Mouse (Mus musculus) urinary bladder, adult 18-20 months (tissue): ENCODE data around the gene Prune2.
"Not testable (repeated sequence)": the region's sequence is repeated elsewhere in the genome, so short reads cannot be mapped to it uniquely, and the experiment has no call there.

Experiments
- DNase-seq, 2 experiments: peaks; one replicate each; pipeline ENCODE4 v3.0.0; 2022; ENCODE audit warnings: low spot score in 2 of 2, mixed read lengths in 2 of 2

The Prune2 gene

GRCm38 (mm10) chr19:17174501-17174900 is 218.6 kb downstream of the Prune2 start:
- not testable (repeated sequence) for DNase-seq

GRCm38 (mm10) chr19:17180506-17180905 is 224.6 kb downstream of the Prune2 start:
- DNase-seq = no peak

GRCm38 (mm10) chr19:17194730-17195129 is 238.8 kb downstream of the Prune2 start:
- DNase-seq = no peak

GRCm38 (mm10) chr19:17199059-17199458 is 243.1 kb downstream of the Prune2 start:
- no peak for DNase-seq

DNA sequence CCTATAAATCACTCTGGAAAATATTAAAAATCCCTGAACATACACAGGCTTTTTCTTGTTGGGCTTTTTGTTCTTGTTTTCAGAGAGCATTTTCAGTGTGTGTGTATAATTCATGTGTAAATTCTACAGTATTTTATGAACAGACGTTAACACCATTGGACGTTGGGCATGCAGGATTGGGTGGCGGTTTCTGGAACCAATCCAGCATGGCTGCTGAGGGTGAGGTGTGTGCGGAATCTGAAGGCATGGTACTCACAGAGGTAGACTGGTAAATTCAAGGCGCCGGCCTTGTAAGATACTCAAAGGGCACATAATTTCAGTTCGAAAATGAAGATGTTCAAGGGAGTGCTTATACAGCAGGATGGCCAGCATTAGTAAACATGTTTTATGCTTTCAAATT is 251.2 kb downstream of the Prune2 start:
- no peak for DNase-seq

GRCm38 (mm10) chr19:17210541-17210940 is 254.6 kb downstream of the Prune2 start:
- no peak for DNase-seq

DNA sequence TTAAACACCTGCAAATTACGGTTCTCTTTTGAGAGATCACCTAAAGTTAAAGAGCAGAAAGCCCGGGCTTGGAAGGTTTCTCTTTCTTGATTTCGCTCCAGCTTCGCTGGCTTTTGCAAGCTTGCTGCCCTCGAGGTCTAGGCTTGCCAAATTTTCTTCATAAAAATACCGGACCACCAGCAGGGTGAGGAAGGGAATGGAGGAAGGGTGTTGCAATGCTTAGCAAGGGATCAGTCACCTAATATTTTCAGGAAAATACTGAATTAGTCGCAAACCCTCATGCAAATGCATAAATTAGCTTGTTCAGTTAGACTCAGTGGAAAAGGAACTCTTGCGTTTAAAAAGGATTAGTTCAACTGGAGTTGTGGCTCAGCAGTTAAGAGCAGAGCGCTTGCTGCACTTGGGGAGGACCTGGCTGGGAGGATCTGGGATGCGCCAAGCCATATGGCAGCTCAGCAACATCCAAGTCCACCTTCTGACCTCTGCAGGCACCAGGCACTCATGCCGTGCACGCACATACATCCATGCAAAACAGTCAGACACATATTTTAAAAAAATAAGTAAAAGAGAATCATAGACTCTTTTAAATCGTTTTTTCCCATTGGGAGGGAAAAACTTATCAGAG is 259.1 kb downstream of the Prune2 start:
- DNase-seq = no peak

DNA sequence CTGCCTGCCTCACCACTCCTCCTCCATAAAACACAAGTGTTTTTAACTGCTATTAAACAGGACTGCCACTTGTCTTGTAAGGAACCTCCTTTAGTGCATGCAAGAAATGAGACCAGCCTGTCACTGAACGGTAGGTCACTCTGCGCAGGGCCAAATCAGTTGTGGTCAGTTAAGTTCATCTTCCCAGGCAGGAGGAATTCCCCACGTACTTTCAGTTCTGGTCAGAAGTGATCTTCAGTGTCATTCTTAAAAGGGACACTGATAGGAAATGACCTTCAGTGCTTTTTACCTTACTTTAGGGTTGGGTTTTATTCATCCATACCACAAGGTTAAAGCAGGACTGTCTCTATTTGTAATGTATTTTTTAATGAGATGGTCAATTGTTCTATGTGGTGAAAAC is 262.3 kb downstream of the Prune2 start:
- DNase-seq = no peak

DNA sequence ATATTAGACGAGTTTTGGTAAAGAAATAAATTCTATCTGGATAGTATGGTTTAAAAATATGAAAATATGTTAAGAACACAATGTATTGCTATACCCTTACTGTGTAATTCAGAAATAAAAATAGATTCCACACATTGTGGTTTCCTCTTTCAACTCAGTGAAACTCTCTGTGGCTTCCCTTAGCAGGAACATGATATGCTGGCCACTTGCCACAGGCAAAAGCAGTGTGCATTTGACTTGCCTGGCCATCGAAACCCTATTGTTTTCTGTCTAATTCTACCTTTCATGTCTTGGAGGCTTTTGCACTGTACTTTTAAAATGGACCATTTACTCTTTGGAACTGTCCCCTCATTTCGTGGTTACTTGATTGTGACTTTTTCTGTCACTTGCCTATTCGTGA is 267.9 kb downstream of the Prune2 start:
- DNase-seq = no peak

- no peak for DNase-seq
Observed at GRCm38 (mm10) chr19:17225570-17226083, 269.7 kb downstream of the Prune2 start.

DNA sequence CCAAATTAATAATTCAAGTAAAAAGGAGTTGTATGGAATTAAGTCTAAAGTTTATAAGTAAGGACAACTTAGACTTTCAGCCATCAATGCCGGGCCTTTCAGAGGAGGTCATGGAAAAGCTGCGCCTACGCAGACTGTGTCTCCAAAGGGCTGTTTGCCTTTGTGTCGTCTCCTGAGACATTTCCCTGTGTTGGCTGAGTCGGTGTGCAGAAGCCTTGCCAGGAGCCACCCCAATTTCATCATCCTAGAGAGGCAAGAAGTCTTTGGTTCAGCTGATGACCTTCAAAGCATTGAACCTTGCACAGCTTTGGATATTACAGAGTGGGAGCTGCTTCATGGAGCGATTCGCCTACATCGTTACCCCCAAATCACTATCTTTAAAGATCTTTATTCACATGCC is 270.2 kb downstream of the Prune2 start:
- DNase-seq = no peak

- no peak for DNase-seq
Observed at GRCm38 (mm10) chr19:17230013-17230412, 274.1 kb downstream of the Prune2 start.

DNA sequence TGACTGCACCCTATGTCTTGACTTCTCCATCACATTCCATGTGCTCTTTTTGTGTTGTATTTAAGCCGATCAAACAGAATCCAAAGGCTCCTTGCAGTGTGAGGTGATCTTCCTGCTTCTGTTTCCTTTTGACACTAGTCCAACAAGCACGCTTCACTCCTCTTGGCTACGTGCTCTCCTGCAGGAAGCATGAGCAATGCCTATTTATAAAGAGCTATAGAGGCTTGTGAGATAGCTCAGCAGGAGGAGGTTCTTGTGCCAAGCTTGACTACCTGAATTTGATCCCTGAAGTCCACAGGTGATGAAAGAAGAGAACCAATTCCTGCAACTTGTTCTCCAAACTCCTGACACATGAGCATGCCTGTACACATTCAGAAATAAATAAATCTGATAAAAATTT is 282.6 kb downstream of the Prune2 start:
- DNase-seq = no peak

DNA sequence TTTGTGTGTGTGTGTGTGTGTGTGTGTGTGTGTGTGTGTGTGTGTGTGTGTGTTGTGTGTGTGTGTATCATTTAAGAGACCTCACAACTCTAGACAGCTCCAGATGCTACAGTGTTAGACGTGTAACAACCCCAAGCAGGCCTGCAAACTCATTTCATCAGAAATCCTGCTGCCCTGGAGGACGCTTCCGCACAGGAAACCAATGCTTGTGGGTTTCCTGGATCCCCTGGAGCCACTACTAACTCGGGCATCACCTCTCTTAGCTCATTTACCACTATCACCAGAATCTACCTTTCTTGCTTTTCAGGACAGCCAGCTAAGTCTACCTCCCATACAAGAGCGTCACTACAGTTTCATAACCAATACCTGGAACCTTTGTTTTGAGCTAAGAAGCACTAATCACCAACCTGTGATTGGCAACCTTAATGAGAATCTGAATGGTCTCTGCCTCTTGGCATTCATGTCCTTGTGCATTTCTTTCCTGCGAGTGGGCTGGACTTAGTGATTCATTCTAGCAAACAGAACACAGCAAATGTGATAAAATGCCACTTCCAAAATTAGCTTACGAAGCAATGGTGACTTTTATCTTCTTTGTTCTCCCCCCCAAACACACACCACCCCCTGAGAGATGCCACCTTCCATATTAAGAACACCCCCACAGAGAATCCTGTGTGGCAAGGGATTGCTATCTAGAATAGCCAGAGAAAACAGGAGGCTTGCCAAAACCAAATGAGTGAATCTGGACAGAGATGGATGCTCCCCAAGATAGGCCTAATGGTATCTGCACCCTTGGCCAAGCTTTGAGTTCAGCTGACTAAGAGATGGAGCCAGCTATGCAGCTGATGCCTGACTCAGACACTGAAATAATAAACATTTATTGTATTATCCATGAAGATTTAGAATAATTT is 284.5 kb downstream of the Prune2 start:
- no peak for DNase-seq

DNA sequence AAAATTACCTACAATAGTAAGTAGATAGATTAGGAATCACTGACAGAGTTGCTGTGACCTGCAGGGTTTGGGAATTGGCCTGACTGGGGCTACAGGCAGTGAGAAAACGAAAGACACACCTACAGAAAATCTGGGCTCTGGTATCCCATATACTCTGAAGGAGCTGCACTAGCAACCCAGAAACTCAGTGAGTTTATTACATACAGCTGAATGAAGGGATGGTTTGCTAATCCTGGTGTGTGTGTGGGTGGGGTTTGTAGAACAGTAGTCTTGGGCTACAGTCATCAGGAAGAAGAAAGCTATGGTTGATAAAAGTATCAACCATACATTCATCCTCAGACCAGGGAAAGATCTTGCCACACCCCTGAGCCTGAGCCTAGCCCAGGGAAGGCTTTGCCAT is 285.3 kb downstream of the Prune2 start:
- no peak for DNase-seq

- DNase-seq = no peak
Observed at GRCm38 (mm10) chr19:17242962-17243361, 287.0 kb downstream of the Prune2 start.

- DNase-seq = no peak
Observed at GRCm38 (mm10) chr19:17244544-17244943, 288.6 kb downstream of the Prune2 start.

- no peak for DNase-seq
Observed at GRCm38 (mm10) chr19:17247352-17247925, 291.5 kb downstream of the Prune2 start.

DNA sequence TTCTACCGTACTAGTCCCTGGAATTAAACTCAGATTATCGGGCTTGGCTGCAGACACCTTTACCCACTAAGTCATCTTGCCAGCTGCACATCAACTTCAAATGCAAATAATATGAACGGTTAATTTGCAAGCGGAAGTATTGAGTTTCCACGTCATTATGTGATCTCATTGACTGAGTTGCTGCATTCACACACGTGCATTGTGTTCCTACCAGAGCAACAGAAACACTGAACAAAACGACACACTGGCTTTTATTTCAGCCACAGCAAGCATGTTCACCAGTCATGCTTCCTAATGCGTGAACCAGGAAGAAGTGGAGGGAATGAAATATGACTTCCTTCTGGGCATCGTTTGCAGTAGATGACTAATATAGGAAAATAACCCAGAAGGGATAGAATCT is 293.8 kb downstream of the Prune2 start:
- no peak for DNase-seq

- DNase-seq = no peak
Observed at GRCm38 (mm10) chr19:17250801-17251200, 294.9 kb downstream of the Prune2 start.

- DNase-seq = no peak
Observed at GRCm38 (mm10) chr19:17251453-17251852, 295.5 kb downstream of the Prune2 start.

DNA sequence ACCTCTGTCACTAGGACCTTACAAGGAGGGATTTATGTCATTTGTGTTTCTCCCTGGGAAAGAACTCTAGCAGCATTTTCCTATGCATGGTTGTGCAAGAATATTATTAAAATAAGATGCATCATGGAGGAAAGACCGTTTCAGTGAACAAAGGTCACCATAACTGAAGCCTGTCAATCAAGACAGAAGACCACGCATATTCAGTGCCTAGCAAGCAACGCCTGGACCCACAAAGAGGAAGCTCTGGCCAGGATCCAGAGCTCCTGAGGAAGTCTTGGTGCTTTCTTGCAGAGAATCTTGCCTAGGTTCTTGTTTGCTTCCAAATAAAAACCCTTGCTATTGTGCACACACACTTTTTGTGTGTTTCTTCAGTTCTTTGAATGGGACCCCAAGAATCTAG is 296.9 kb downstream of the Prune2 start:
- DNase-seq = no peak

DNA sequence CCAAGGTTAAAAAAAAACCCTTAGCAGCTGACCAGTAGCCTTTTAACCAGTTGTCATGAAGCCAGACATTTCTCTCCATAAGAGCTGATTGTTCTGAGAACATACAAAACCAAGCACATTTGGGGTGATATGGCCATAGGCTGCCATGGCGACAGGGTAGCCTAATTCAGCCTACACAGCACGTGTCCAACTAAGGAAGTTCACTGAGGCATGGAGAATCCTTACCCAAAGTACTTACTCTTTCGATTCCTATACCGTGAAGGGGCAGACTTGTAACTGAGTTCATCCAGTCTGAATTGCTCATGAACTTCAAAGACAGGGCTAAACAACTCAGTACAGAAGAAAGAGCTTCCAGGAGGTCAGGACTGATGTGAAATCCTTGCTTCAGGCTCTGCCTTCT is 299.6 kb downstream of the Prune2 start:
- DNase-seq = no peak
